Mouse (Mus musculus) adrenal gland, postnatal 0 days (tissue): ENCODE data around the gene Pds5a. TPM values are rescaled to one million over a fixed set of nuclear protein-coding genes. Genes with fewer than 3 reads are reported as not detected.

Experiments
- polyA plus RNA-seq: library from polyadenylated mRNA; unstranded; fragments of >200 nt; fragmentation: Nextera tagmentation; extraction: Ambion mirVana; gene quantifications from 2 replicates; pipeline ENCODE4 v1.2.1, GENCODE M21; 2015

Gene Pds5a
- 18.3 and 29.6 TPM in 2 replicates for polyA plus RNA-seq

DNA sequence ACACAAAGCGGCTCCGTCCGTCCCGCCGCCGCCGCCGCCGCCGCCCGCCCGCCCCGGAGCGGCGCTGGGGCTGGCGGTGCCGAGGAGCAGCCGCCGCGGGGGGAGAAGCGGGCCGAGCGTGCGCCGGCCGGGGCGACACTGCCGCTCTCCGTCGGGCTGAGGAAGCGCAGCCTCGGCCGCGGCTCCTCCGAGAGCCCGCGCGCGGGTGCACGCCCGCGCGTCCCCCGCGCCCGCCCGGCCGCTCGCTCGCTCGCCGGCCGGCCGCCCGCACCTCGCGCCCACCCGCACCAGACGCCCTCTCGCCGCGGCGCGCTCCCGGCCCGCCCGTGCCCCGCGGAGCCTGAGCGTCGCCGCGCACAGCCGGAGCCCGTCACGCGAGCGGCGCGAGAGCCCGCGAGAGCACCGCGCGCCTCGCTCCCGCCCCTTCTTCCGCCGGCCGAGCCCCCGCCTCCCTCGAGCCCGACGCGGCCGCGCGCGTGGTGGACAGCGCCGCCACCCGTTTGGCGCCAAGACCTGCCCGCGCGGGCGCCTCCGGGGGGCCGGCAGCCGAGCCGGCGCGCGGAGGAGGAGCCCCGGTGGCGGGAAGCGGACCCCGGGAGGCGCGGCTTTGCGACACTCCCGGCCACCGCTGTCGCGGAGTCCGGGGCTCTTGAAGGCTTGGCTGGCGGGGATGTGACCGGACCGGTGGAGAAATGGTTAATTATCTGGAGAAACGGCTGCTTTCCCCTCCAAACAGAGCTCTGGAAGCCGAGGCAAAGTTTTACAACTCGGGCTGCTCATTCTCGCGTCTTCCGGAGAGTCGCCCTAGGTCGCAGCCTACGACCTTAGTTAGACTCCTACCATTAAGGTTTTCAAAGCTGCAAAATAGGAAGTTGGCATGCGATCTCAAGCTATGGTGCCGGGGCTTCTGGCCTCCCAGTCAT, at the start of gene Pds5a:
Gene Pds5a (minus strand): TSS at position 438 of the 923 bp plus-strand sequence.

Other genes starting within 250 kb of the Pds5a start
- gene Gm43552, start 205.4 kb downstream of the Pds5a start, polyA plus RNA-seq = 2.6 TPM in 1 of 2 replicates, not detected in the other
- gene Smim14, start 161.1 kb downstream of the Pds5a start, polyA plus RNA-seq = 217 and 283 TPM in 2 replicates
- gene Ube2k, start 161.0 kb downstream of the Pds5a start, polyA plus RNA-seq = 96.8 and 126 TPM in 2 replicates
- gene N4bp2, start 65.2 kb upstream of the Pds5a start, polyA plus RNA-seq = 7.5 and 8.7 TPM in 2 replicates
- gene Rhoh, start 162.9 kb upstream of the Pds5a start, polyA plus RNA-seq = 1.4 and 1.5 TPM in 2 replicates
- gene Chrna9, start 236.6 kb upstream of the Pds5a start, polyA plus RNA-seq = 0.23 and 0.65 TPM in 2 replicates